Mouse (Mus musculus) CH12.LX (cell line): ENCODE measurements around the gene Kcnj3. TPM values are rescaled to one million over a fixed set of nuclear protein-coding genes. Genes with fewer than 3 reads are reported as not detected.
"Not testable (repeated sequence)": the region's sequence is repeated elsewhere in the genome, so short reads cannot be mapped to it uniquely, and the experiment has no call there.

ENCODE experiments used
- DNase-seq: peaks from one replicate; pipeline ENCODE4 v3.0.0-alpha.2; 2013; ENCODE audit errors: extremely low read depth
- H3K27ac ChIP-seq: 2 replicates; pipeline ENCODE4 v1.5.1; 2012; ENCODE audit warnings: low read depth, mild to moderate bottlenecking, control low read depth, moderate library complexity; ENCODE audit not compliant: insufficient read depth
- H3K27me3 ChIP-seq: replicated peaks from 2 replicates; pipeline ENCODE3; 2012; ENCODE audit warnings: inconsistent platforms
- H3K36me3 ChIP-seq, 2 experiments: replicated peaks in 1 of 2; 2 replicates each; pipeline versions ENCODE3 to v1.6.1; 2012; ENCODE audit warnings: inconsistent platforms in 1 of 2, low read length in 1 of 2, mild to moderate bottlenecking in 1 of 2, mixed read lengths in 1 of 2, moderate library complexity in 1 of 2; ENCODE audit not compliant: control insufficient read depth in 1 of 2, insufficient read depth in 1 of 2
- H3K4me1 ChIP-seq, 2 experiments: 2 replicates each; pipeline ENCODE4 v1.6.1; 2012; ENCODE audit warnings: inconsistent platforms in 1 of 2, moderate library complexity in 1 of 2; ENCODE audit not compliant: insufficient read depth in 2 of 2, control insufficient read depth in 1 of 2
- H3K4me2 ChIP-seq: 2 replicates; pipeline ENCODE4 v1.6.1; 2012; ENCODE audit warnings: low read depth, mild to moderate bottlenecking, control low read depth; ENCODE audit not compliant: poor library complexity, insufficient read depth, severe bottlenecking
- H3K4me3 ChIP-seq, 3 experiments: fragments of 150-350 bp in 1 of 3; sonication (generic) in 1 of 3; replicated peaks in 1 of 3; 2 replicates each; pipeline versions ENCODE3 to v1.5.1; 2011 to 2012; ENCODE audit warnings: low read depth in 2 of 3, low read length in 2 of 3, mild to moderate bottlenecking in 2 of 3, moderate library complexity in 2 of 3, control low read depth in 1 of 3, improper control_type of control experiment in 1 of 3, inconsistent platforms in 1 of 3, mixed read lengths in 1 of 3; ENCODE audit not compliant: poor library complexity in 1 of 3
- H3K79me2 ChIP-seq: replicated peaks from 2 replicates; pipeline ENCODE4 v1.6.1; 2012; ENCODE audit warnings: mild to moderate bottlenecking, moderate library complexity; ENCODE audit not compliant: control insufficient read depth, poor library complexity, insufficient read depth, severe bottlenecking; ENCODE audit errors: extremely low read depth
- H3K9ac ChIP-seq: 2 replicates; pipeline ENCODE4 v1.6.1; 2012; ENCODE audit warnings: low read depth, mild to moderate bottlenecking, control low read depth, moderate library complexity; ENCODE audit not compliant: insufficient read depth
- H3K9me3 ChIP-seq: replicated peaks from 2 replicates; pipeline ENCODE3; 2012; ENCODE audit warnings: low read length, inconsistent platforms, mixed read lengths
- CHD1 ChIP-seq: IDR thresholded peaks from 2 replicates; pipeline ENCODE4 v1.6.1; 2012; ENCODE audit warnings: low read depth, low read length, improper control_type of control experiment, inconsistent platforms
- E2F4 ChIP-seq: IDR thresholded peaks from 2 replicates; pipeline ENCODE4 v1.6.1; 2011; ENCODE audit warnings: low read depth, low read length, improper control_type of control experiment; ENCODE audit not compliant: insufficient replicate concordance
- EP300 ChIP-seq: IDR thresholded peaks from 2 replicates; pipeline ENCODE4 v1.6.1; 2011; ENCODE audit warnings: low read length, improper control_type of control experiment
- HCFC1 ChIP-seq: IDR thresholded peaks from 2 replicates; pipeline ENCODE4 v1.6.1; 2012; ENCODE audit warnings: low read depth, mild to moderate bottlenecking, inconsistent platforms, low read length, improper control_type of control experiment
- IRF4 ChIP-seq: IDR thresholded peaks from 2 replicates; pipeline ENCODE4 v1.6.1; 2014; ENCODE audit warnings: low read depth, mild to moderate bottlenecking, inconsistent platforms, low read length, improper control_type of control experiment
- JUN ChIP-seq: IDR thresholded peaks from 2 replicates; pipeline ENCODE4 v1.6.1; 2011; ENCODE audit warnings: low read depth, mild to moderate bottlenecking, low read length, improper control_type of control experiment, moderate library complexity; ENCODE audit not compliant: insufficient read depth
- MEF2A ChIP-seq: IDR thresholded peaks from 2 replicates; pipeline ENCODE4 v1.6.1; 2014; ENCODE audit warnings: low read depth, mild to moderate bottlenecking, inconsistent platforms, low read length, improper control_type of control experiment, borderline replicate concordance
- MYC ChIP-seq: IDR thresholded peaks from 2 replicates; pipeline ENCODE4 v1.6.1; 2011; ENCODE audit warnings: low read depth, mild to moderate bottlenecking, improper control_type of control experiment, low read length
- NRF1 ChIP-seq: IDR thresholded peaks from 2 replicates; pipeline ENCODE4 v1.6.1; 2014; ENCODE audit warnings: low read depth, mild to moderate bottlenecking, inconsistent platforms, low read length, improper control_type of control experiment, moderate library complexity
- POLR2A ChIP-seq: IDR thresholded peaks from 2 replicates; pipeline ENCODE4 v1.6.1; 2011; ENCODE audit warnings: low read depth, mild to moderate bottlenecking, improper control_type of control experiment, low read length
- RAD21 ChIP-seq: IDR thresholded peaks from 2 replicates; pipeline ENCODE4 v1.6.1; 2011; ENCODE audit warnings: low read depth, mild to moderate bottlenecking, low read length, improper control_type of control experiment, moderate library complexity
- RCOR1 ChIP-seq: conservative IDR thresholded peaks from 2 replicates; pipeline ENCODE4 v1.6.1; 2012; ENCODE audit warnings: low read depth, mild to moderate bottlenecking, inconsistent platforms, low read length, improper control_type of control experiment
- SMC3 ChIP-seq: IDR thresholded peaks from 2 replicates; pipeline ENCODE4 v1.6.1; 2011; ENCODE audit warnings: low read depth, low read length, improper control_type of control experiment
- UBTF ChIP-seq: IDR thresholded peaks from 2 replicates; pipeline ENCODE4 v1.6.1; 2012; ENCODE audit warnings: low read depth, mild to moderate bottlenecking, inconsistent platforms, low read length, improper control_type of control experiment, moderate library complexity
- USF2 ChIP-seq: conservative IDR thresholded peaks from 2 replicates; pipeline ENCODE4 v1.6.1; 2011; ENCODE audit warnings: low read depth, low read length, improper control_type of control experiment
- ZMIZ1 ChIP-seq: IDR thresholded peaks from 2 replicates; pipeline ENCODE4 v1.6.1; 2012; ENCODE audit warnings: low read depth, mild to moderate bottlenecking, inconsistent platforms, low read length, improper control_type of control experiment
- dilution Hi-C: fragments of 300-500 bp; cut with MboI; formaldehyde crosslinking; loops from 2 replicates; pipeline ENCODE4 v1.14.3; 2020; ENCODE audit warnings: low sequenced_read_pairs; ENCODE audit not compliant: extremely low pct_unique_long_range_greater_than_20kb, extremely low pct_ligation_motif_present
- in situ Hi-C: fragments of 300-500 bp; cut with MboI; formaldehyde crosslinking; loops from 3 replicates; pipeline ENCODE4 v1.14.3; 2019; ENCODE audit warnings: low sequenced_read_pairs, low pct_ligation_motif_present, low pct_unique_long_range_greater_than_20kb, mixed read lengths
- polyA plus RNA-seq: library from polyadenylated mRNA; unstranded; fragments of >175 nt; gene quantifications from 2 replicates; pipeline ENCODE4 v1.2.1, GENCODE M21; 2012; ENCODE audit warnings: low read depth; ENCODE audit not compliant: insufficient read length
- total RNA-seq, 2 experiments: library from RNA; depleted of rRNA; stranded (reverse); fragments of 300-350 nt in 1 of 2; fragments of >200 nt in 1 of 2; gene quantifications; 2 replicates each; pipeline ENCODE4 v1.2.3; 2012 to 2014

Kcnj3 gene
- total and polyA plus RNA-seq, 3 experiments: not detected

GRCm38 (mm10) chr2:55480602-55480965 is 44.8 kb downstream of the Kcnj3 start:
- in situ Hi-C loops: no loop called here
- H3K27ac ChIP-seq: no peak overlapping the region
- H3K27me3 ChIP-seq: no peaks in the 10 kb centered on the region
- TF ChIP-seq USF2: no peak
- TF ChIP-seq NRF1: no peak
- TF ChIP-seq MEF2A: no peak
- no peak for TF ChIP-seq CHD1
- no peak for TF ChIP-seq MYC
- TF ChIP-seq ZMIZ1: no peak
- no peak for TF ChIP-seq IRF4
- no peak for TF ChIP-seq E2F4
- TF ChIP-seq EP300: no peak
- no peak for TF ChIP-seq SMC3
- no peak for TF ChIP-seq RCOR1
- no peak for TF ChIP-seq POLR2A
- no peak for TF ChIP-seq HCFC1
- TF ChIP-seq UBTF: no peak
- TF ChIP-seq RAD21: no peak
- TF ChIP-seq JUN: no peak
- H3K4me1 ChIP-seq: no peaks in the 10 kb centered on the region
- no peaks in the 10 kb centered on the region for H3K36me3 ChIP-seq
- no peak overlapping the region for H3K9ac ChIP-seq
- no peaks in the 10 kb centered on the region for H3K79me2 ChIP-seq
- no peaks in the 10 kb centered on the region for H3K9me3 ChIP-seq
- no peak for DNase-seq
- H3K4me3 ChIP-seq: no peak overlapping the region
- dilution Hi-C loops: no loop called here
- H3K4me2 ChIP-seq: no peak overlapping the region

GRCm38 (mm10) chr2:55485500-55486129 is 49.8 kb downstream of the Kcnj3 start:
- H3K36me3 ChIP-seq, H3K9me3 ChIP-seq, H3K79me2 ChIP-seq, H3K9ac ChIP-seq, H3K4me1 ChIP-seq, H3K27ac ChIP-seq, DNase-seq, H3K4me3 ChIP-seq, in situ Hi-C loops, H3K4me2 ChIP-seq, dilution Hi-C loops, H3K27me3 ChIP-seq: not testable (repeated sequence)
